ENCODE assay signal across 12 mouse cellular contexts in the genomic region with DNA sequence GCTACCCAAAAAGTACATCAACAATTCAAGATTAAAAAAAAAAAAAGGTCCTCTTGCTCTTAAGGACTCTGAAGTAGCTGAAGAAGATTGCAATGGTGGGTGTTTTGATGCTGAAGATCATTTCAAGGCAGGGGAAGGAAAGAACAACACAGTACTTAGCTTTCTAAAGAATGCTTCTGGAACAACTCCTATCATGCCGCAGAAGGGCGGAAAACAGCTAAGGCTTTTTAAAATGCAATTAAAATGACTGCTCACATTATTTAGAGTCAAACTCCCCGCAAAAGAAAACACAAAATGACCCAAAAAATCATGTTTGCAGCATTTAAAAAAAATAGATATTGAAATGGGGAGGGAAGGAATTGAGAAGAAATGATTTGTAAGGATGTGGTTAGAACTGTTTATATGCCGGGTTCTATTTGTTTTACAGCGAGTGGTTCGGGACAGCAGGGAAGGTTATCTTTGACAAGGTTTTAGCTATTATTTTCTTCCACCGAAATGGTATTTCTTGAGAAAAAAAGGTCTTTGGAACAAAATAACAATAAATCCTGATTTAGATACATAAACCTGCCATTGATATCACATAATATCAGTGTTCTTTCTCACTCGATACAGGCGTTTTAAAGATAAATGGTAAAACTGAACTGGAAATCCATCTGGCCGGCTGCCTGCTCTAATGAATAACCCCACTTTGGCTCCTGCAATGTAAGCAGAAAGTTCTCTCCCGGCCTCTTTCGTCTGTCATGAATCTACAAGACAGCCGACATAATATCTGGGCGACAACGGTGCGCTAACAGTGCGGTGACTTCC.
DNase-seq lines count a peak whose midpoint lies in the region; ATAC-seq and TF ChIP-seq lines count a peak whose summit lies in the region.
"Had no signal": no experiment of that assay in that cellular context is flagged by ENCODE, and none has a peak within 500 bp of the region (broad histone marks: within the 10 kb centered on the region; RNA-seq: fewer than 3 reads in every experiment).

No protein-coding gene starts in this region.

- no peak overlapping the region for H3K27ac ChIP-seq in midbrain, embryonic 11.5 days (ENCODE audit: low read depth, low read length)
- no peak overlapping the region for H3K27ac ChIP-seq in midbrain, embryonic 14.5 days (replicated peaks; ENCODE audit: low read depth, low read length)
- H3K27ac ChIP-seq in limb, embryonic 14.5 days (replicated peaks; ENCODE audit: low read depth, low read length), result no peak overlapping the region
- H3K27ac ChIP-seq: liver, embryonic 13.5 days had no signal

- ATAC-seq in midbrain, embryonic 11.5 days (ENCODE audit: low FRiP score), result no peak
- ATAC-seq in midbrain, embryonic 14.5 days (ENCODE audit: low FRiP score, low TSS enrichment), result no peak
- ATAC-seq in limb, embryonic 14.5 days (ENCODE audit: low FRiP score, low read depth), result no peak
- ATAC-seq: inflammation-experienced regulatory T-cells, adult 6 months; midbrain, embryonic 16.5 days had no signal

- no peak for TF ChIP-seq POLR2A in limb, embryonic 14.5 days (IDR thresholded peaks at IDR 0.05; ENCODE audit: borderline replicate concordance, extremely low read depth, insufficient read depth, insufficient read length)

- no peak overlapping the region for H3K9ac ChIP-seq in midbrain, embryonic 11.5 days (ENCODE audit: low read length)
- H3K9ac ChIP-seq in midbrain, embryonic 14.5 days (replicated peaks; ENCODE audit: low read length), result no peak overlapping the region
- no peak overlapping the region for H3K9ac ChIP-seq in limb, embryonic 14.5 days (ENCODE audit: low read depth, low read length, severe bottlenecking)
- H3K9ac ChIP-seq: liver, embryonic 13.5 days had no signal

- 93% methylated on average over 17 of the region's 17 CpGs for WGBS in midbrain, embryonic 11.5 days
- WGBS in midbrain, embryonic 14.5 days, result 93% methylated on average over 17 of the region's 17 CpGs
- WGBS in limb, embryonic 14.5 days, result 49% methylated on average over 17 of the region's 17 CpGs

- no peaks in the 10 kb centered on the region for H3K9me3 ChIP-seq in midbrain, embryonic 11.5 days (ENCODE audit: control insufficient read depth, low read length)
- no peaks in the 10 kb centered on the region for H3K9me3 ChIP-seq in midbrain, embryonic 14.5 days (ENCODE audit: control insufficient read depth, low read length)
- no peaks in the 10 kb centered on the region for H3K9me3 ChIP-seq in limb, embryonic 14.5 days (ENCODE audit: control insufficient read depth, low read length)
- H3K9me3 ChIP-seq: liver, embryonic 13.5 days had no signal

- no peak overlapping the region for H3K4me3 ChIP-seq in midbrain, embryonic 11.5 days (ENCODE audit: low read depth, low read length)
- H3K4me3 ChIP-seq in midbrain, embryonic 14.5 days (replicated peaks; ENCODE audit: low read depth, low read length), result no peak overlapping the region
- H3K4me3 ChIP-seq in limb, embryonic 14.5 days (replicated peaks; ENCODE audit: low read length), result peak overlapping the region; percentile 16; the same call in 1 of the 2 replicates
- H3K4me3 ChIP-seq: liver, embryonic 13.5 days had no signal

- no peaks in the 10 kb centered on the region for H3K27me3 ChIP-seq in midbrain, embryonic 11.5 days (ENCODE audit: control insufficient read depth, insufficient read depth, low read length)
- no peaks in the 10 kb centered on the region for H3K27me3 ChIP-seq in midbrain, embryonic 14.5 days (ENCODE audit: control insufficient read depth, insufficient read depth, low read length)
- H3K27me3 ChIP-seq in limb, embryonic 14.5 days (ENCODE audit: control insufficient read depth, insufficient read depth, low read length), result no peaks in the 10 kb centered on the region
- H3K27me3 ChIP-seq: liver, embryonic 13.5 days had no signal

- H3K4me1 ChIP-seq in midbrain, embryonic 11.5 days (ENCODE audit: control insufficient read depth, insufficient read depth, low read length), result no peaks in the 10 kb centered on the region
- H3K4me1 ChIP-seq in midbrain, embryonic 14.5 days (ENCODE audit: control insufficient read depth, insufficient read depth, low read length), result no peaks in the 10 kb centered on the region
- H3K4me1 ChIP-seq in limb, embryonic 14.5 days (ENCODE audit: control insufficient read depth, insufficient read depth, low read length), result no peaks in the 10 kb centered on the region; the same call in 1 of the 2 replicates
- H3K4me1 ChIP-seq: liver, embryonic 13.5 days had no signal

- no peaks in the 10 kb centered on the region for H3K36me3 ChIP-seq in midbrain, embryonic 11.5 days (ENCODE audit: control insufficient read depth, insufficient read depth, low read length)
- H3K36me3 ChIP-seq in midbrain, embryonic 14.5 days (ENCODE audit: control insufficient read depth, insufficient read depth, low read length), result no peaks in the 10 kb centered on the region
- no peaks in the 10 kb centered on the region for H3K36me3 ChIP-seq in limb, embryonic 14.5 days (ENCODE audit: control insufficient read depth, insufficient read depth, low read length)
- H3K36me3 ChIP-seq: liver, embryonic 13.5 days had no signal

- H3K4me2 ChIP-seq in midbrain, embryonic 11.5 days, result no peak overlapping the region
- no peak overlapping the region for H3K4me2 ChIP-seq in midbrain, embryonic 14.5 days (ENCODE audit: low read length)
- H3K4me2 ChIP-seq in limb, embryonic 14.5 days (replicated peaks; ENCODE audit: low read depth, low read length, severe bottlenecking), result peak overlapping the region; percentile 23
- H3K4me2 ChIP-seq: liver, embryonic 13.5 days had no signal

- DNase-seq in midbrain, embryonic 11.5 days (ENCODE audit: low spot score, missing footprints), result peak; percentile 69
- no peak for DNase-seq in midbrain, embryonic 14.5 days
- DNase-seq in kidney, adult 9 months, result peak; percentile 72
- peak; percentile 42 for DNase-seq in limb, embryonic 14.5 days (ENCODE audit: low spot score)
- peak; percentile 29 to 51 for DNase-seq in urinary bladder, postnatal 36 days (ENCODE audit: low spot score in 2 of 2)
- no peak for DNase-seq in adrenal gland, adult 2 months
- DNase-seq in spleen, postnatal 36 days (ENCODE audit: low spot score in 2 of 2), result no peak
- DNase-seq: gastrocnemius, postnatal 14 days; heart, postnatal 10 days; liver, embryonic 13.5 days had no signal

Comparison
In these comparisons a context has a peak if more than half of its experiments do, and no peak if none do; other contexts are left out.
1. DNase-seq: peak in midbrain, embryonic 11.5 days (single experiment), kidney, adult 9 months (single experiment), limb, embryonic 14.5 days (single experiment) and urinary bladder, postnatal 36 days (2 of 2); none in midbrain, embryonic 14.5 days (single experiment), adrenal gland, adult 2 months (single experiment) and spleen, postnatal 36 days (0 of 2).